Mouse (Mus musculus) midbrain, postnatal 0 days (tissue): Measurements from ENCODE around the gene 5830473C10Rik. TPM values are rescaled to one million over a fixed set of nuclear protein-coding genes. Genes with fewer than 3 reads are reported as not detected.

Experiments used
- ATAC-seq: fragments of 200-750 bp; cut with Nextera tagmentation; 2 replicates; pipeline ENCODE4 v1.8.0; 2017; ENCODE audit warnings: moderate number of reproducible peaks, mild to moderate bottlenecking, moderate TSS enrichment, moderate library complexity; ENCODE audit not compliant: low FRiP score
- DNase-seq: peaks from one replicate; pipeline ENCODE4 v3.0.0-alpha.2; 2015; ENCODE audit warnings: low spot score
- H3K27ac ChIP-seq: fragments of 300-500 bp; sonication (generic); 2 replicates; pipeline ENCODE4 v1.5.1; 2014; ENCODE audit warnings: low read depth, mild to moderate bottlenecking, low read length, mixed read lengths
- H3K27me3 ChIP-seq: fragments of 300-500 bp; sonication (generic); 2 replicates; pipeline ENCODE4 v1.6.1; 2014; ENCODE audit warnings: low read length, control low read depth, mixed read lengths; ENCODE audit not compliant: insufficient read depth
- H3K36me3 ChIP-seq: fragments of 300-500 bp; sonication (generic); 2 replicates; pipeline ENCODE4 v1.6.1; 2014; ENCODE audit warnings: low read length, control low read depth, mixed read lengths; ENCODE audit not compliant: insufficient read depth
- H3K4me1 ChIP-seq: fragments of 300-500 bp; sonication (generic); 2 replicates; pipeline ENCODE4 v1.6.1; 2014; ENCODE audit warnings: mild to moderate bottlenecking, control low read depth, antibody characterized with exemption, low read length, mixed read lengths; ENCODE audit not compliant: insufficient read depth
- H3K4me2 ChIP-seq: fragments of 300-500 bp; sonication (generic); 2 replicates; pipeline ENCODE4 v1.6.1; 2014; ENCODE audit warnings: low read depth, mild to moderate bottlenecking, low read length, mixed read lengths; ENCODE audit not compliant: poor library complexity, severe bottlenecking
- H3K4me3 ChIP-seq: fragments of 300-500 bp; sonication (generic); 2 replicates; pipeline ENCODE4 v1.5.1; 2014; ENCODE audit warnings: low read depth, mild to moderate bottlenecking, low read length, moderate library complexity
- H3K9ac ChIP-seq: fragments of 300-500 bp; sonication (generic); replicated peaks from 2 replicates; pipeline ENCODE4 v1.6.1; 2014; ENCODE audit warnings: mild to moderate bottlenecking, low read length, moderate library complexity, mixed read lengths; ENCODE audit not compliant: poor library complexity, severe bottlenecking
- H3K9me3 ChIP-seq: fragments of 300-500 bp; sonication (generic); 2 replicates; pipeline ENCODE4 v1.6.1; 2016; ENCODE audit warnings: low read length, control low read depth
- CTCF ChIP-seq: IDR thresholded peaks from 2 replicates; pipeline ENCODE4 v1.5.1; 2016; ENCODE audit warnings: antibody characterized with exemption, mild to moderate bottlenecking
- WGBS: fragments of 180-500 bp; shearing (Covaris S2); extraction: QIAGEN DNeasy Blood & Tissue Kit; methylation state at CpG from one replicate; pipeline ENCODE4 v1.1.7; 2014; 5-methylcytosine and 5-hydroxymethylcytosine counted together
- polyA plus RNA-seq: library from polyadenylated mRNA; unstranded; fragments of >200 nt; fragmentation: Nextera tagmentation; extraction: Ambion mirVana; gene quantifications from 2 replicates; pipeline ENCODE4 v1.2.1, GENCODE M21; 2015
- total RNA-seq: library from RNA; depleted of rRNA; stranded (reverse); fragments of >200 nt; gene quantifications from 2 replicates; pipeline ENCODE4 v1.2.3, GENCODE M21; 2014

Gene 5830473C10Rik
- total and polyA plus RNA-seq, 2 experiments from 2014 or later: 0.19 TPM; not detected in 1

DNA sequence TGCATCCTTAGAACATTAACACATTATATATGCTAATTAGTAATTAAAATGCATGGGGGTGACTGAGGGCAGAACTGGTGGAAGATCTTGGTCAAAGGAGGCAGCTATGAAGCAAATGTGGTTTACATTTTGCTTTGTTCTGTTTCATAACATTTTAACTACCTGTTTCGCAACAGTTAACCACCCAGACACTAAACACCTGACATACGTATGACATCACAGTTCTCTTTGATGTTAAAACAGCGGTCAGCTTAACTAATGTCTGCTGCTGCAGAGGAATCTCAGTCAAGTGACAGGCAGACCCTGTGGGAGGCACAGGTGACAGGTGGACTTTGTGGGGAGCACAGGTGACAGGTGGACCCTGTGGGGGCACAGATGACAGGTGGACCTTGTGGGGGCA lies 57.0 kb downstream of the 5830473C10Rik start:
- Histone ChIP-seq H3K4me3 (no peak overlapping the region), H3K27me3 (no peaks in the 10 kb centered on the region), H3K9ac (no peak overlapping the region), H3K27ac (no peak overlapping the region), H3K4me1 (no peaks in the 10 kb centered on the region), H3K9me3 (no peaks in the 10 kb centered on the region), H3K4me2 (no peak overlapping the region), H3K36me3 (no peaks in the 10 kb centered on the region)
- DNase-seq (no peak), ATAC-seq (no peak)
- no peak for TF ChIP-seq CTCF
- 91% methylated on average over 3 of the region's 3 CpGs for WGBS

DNA sequence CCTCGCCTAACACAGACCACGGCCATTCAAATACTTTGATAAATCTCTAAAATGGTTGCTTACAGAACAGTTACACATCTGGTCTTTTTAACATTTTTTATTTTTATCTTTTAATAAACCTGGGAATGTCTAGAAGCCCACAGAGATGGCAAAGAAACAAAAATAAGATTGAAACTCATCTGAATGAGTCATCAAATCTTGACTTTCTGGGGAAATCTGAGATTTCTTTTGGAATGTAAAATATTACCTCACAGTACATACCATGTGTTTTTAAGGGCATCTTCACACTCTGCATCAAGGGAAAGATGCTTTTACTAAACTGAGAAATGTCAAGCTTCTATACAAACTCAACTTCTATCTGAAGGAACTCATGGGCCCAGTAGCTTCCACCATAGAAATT lies 60.4 kb downstream of the 5830473C10Rik start:
- no peak overlapping the region for H3K4me2 ChIP-seq
- no peaks in the 10 kb centered on the region for H3K4me1 ChIP-seq
- no peak for ATAC-seq
- WGBS: 98% methylated on average over 2 of the region's 2 CpGs
- H3K9me3 ChIP-seq: no peaks in the 10 kb centered on the region
- H3K9ac ChIP-seq: no peak overlapping the region
- H3K27ac ChIP-seq: no peak overlapping the region
- TF ChIP-seq CTCF: no peak
- no peaks in the 10 kb centered on the region for H3K27me3 ChIP-seq
- H3K36me3 ChIP-seq: no peaks in the 10 kb centered on the region
- DNase-seq: no peak
- H3K4me3 ChIP-seq: no peak overlapping the region

DNA sequence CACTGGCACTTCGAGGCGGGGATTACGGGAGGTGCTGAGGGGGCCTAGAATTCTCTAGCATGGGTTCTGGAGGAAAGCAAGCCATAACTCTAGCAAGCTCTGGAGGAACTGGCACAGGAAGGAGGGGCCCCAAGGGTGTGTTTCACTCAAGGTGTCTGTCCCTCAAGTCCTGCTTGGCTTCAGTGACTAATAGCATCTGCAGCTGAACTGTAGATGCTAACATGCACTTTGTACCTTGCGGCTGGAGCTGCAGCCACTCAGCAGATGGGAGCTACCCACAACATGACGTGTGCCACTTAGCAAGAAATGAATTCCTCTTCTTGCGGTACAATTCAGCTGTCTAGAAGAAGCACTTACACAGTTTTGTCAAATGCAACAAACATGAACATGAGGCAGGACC lies 60.8 kb downstream of the 5830473C10Rik start:
- H3K4me1 ChIP-seq: no peaks in the 10 kb centered on the region

DNA sequence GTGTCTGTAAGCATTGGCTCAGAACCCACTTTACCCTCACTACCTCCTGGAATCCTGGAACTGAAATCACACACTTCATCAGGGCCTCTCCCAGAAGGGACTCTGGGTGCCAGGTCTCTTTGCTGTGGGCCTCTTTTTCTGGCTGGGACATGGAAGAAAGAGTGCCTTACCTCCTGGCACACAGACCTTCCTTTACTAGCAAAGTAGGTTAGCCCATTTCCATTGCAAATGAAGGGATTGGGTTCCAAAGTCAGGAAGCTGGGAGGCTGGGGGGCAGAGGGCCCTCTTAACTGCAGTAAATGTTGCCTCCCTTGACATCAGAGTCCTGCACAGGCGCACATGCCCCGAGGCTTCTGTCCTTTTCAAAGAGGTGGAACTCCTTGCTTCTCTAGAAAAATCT lies 62.3 kb downstream of the 5830473C10Rik start:
- Histone ChIP-seq H3K4me1 (no peaks in the 10 kb centered on the region), H3K27me3 (no peaks in the 10 kb centered on the region), H3K9me3 (no peaks in the 10 kb centered on the region), H3K4me2 (no peak overlapping the region), H3K9ac (no peak overlapping the region), H3K27ac (no peak overlapping the region), H3K36me3 (no peaks in the 10 kb centered on the region), H3K4me3 (no peak overlapping the region)
- ATAC-seq (no peak), DNase-seq (no peak)
- WGBS: 88% methylated on average over 2 of the region's 2 CpGs
- no peak for TF ChIP-seq CTCF

More for the DNA sequence above, 60.8 kb downstream of the 5830473C10Rik start:
- Histone ChIP-seq H3K9ac (no peak overlapping the region), H3K27ac (no peak overlapping the region), H3K27me3 (no peaks in the 10 kb centered on the region), H3K36me3 (no peaks in the 10 kb centered on the region), H3K4me3 (no peak overlapping the region), H3K9me3 (no peaks in the 10 kb centered on the region), H3K4me2 (no peak overlapping the region)
- no peak for TF ChIP-seq CTCF
- no peak for ATAC-seq
- WGBS: 96% methylated on average over 6 of the region's 6 CpGs
- DNase-seq: no peak

DNA sequence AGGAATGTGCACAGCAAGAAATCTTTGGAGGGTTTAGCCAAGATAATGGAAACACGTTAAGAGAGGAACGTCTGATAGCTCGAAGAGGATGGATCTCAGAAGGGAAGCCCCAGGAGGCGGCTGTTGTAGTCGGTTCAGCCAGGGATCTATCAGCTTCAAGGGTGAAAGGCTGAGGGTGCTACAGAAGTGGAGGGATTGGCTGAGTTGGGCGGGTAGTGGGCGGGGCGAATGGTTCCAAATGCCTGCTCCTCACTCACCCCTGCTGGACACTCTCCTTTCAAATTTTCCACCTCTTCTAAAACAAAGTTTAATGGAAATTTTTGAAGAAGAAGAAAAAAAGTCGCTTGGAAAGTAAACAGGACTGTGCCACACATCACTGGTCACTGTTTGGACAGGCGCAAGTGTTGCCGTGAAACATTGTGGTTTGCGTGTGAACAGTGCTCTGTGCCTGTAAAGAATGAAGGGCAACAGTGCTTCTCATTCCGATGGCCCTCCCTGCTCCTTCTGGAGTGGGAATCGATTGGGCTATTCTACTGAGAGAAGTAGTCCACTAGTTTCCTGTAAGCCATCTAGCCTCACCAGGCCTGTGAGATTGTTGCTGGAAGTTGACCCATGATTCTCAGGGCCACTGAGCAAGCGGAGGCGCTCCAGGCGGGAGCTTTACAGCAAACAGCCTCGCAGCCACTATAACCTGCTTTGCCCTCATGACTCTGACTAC lies 64.0 kb downstream of the 5830473C10Rik start:
- Histone ChIP-seq H3K27me3 (no peaks in the 10 kb centered on the region), H3K36me3 (no peaks in the 10 kb centered on the region), H3K4me2 (no peak overlapping the region), H3K27ac (no peak overlapping the region), H3K9me3 (no peaks in the 10 kb centered on the region), H3K9ac (no peak overlapping the region), H3K4me1 (no peaks in the 10 kb centered on the region), H3K4me3 (no peak overlapping the region)
- WGBS: 69% methylated on average over 18 of the region's 18 CpGs
- DNase-seq (no peak), ATAC-seq (no peak)
- TF ChIP-seq CTCF: no peak

DNA sequence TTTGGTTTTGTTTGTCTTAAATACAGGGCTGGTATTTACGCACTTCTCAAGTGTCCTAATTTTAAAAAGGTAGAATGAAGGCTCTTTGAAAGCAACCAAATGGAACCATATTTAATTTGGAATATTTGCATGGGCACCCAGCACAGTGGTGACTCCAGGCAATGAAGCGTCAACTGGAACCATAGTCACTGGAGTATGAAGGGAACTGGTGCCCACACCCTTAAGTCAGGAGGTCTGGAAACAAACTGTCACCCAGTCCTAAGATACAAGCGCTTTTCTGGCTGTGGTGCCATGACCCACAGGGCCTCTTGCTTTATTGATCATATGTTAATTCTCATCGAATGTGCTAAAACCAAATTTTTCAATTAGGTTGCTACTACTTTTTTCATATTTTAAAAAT lies 66.5 kb downstream of the 5830473C10Rik start:
- TF ChIP-seq CTCF: no peak
- ATAC-seq: no peak
- Histone ChIP-seq H3K27ac (no peak overlapping the region), H3K4me3 (no peak overlapping the region), H3K4me2 (no peak overlapping the region), H3K9me3 (no peaks in the 10 kb centered on the region), H3K4me1 (no peaks in the 10 kb centered on the region), H3K27me3 (no peaks in the 10 kb centered on the region), H3K9ac (no peak overlapping the region), H3K36me3 (no peaks in the 10 kb centered on the region)
- WGBS: 96% methylated on average over 4 of the region's 4 CpGs
- DNase-seq: no peak
